Mouse (Mus musculus): ENCODE data around the gene Gfer. TPM values are rescaled to one million over a fixed set of nuclear protein-coding genes. Genes with fewer than 3 reads are reported as not detected.

Gfer gene
- polyA plus RNA-seq, 1 experiment from 2014 or later, result 55.4 TPM

DNA sequence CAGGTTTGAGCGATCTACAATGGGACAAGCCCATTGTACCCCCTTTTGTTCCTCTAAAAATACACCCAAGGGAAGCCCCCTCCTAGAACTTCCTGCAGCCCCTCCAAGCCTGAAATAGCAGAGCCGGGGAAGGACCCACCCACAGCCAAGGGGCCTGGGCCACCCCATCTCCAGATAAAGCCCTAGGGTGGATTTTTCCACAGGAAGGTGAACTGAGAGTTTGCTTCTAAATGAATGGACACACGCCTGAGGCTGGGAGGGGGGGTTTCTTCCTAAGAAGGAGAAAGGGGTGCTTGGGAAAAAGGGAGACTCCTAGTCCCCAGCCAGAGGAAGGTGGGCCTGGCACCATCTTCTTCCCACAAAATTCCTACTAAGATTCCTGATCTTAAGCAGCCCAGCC, 50.0 kb downstream of the Gfer start:
- Histone ChIP-seq H3K36me3 (ENCODE audit: control insufficient read depth, insufficient read depth, low read length) (no peaks in the 10 kb centered on the region), H3K4me3 (ENCODE audit: low read depth, low read length) (no peak overlapping the region), H3K4me1 (replicated peaks; ENCODE audit: control insufficient read depth, insufficient read depth, low read length) (peaks cover 8% of the 10 kb centered on the region)

DNA sequence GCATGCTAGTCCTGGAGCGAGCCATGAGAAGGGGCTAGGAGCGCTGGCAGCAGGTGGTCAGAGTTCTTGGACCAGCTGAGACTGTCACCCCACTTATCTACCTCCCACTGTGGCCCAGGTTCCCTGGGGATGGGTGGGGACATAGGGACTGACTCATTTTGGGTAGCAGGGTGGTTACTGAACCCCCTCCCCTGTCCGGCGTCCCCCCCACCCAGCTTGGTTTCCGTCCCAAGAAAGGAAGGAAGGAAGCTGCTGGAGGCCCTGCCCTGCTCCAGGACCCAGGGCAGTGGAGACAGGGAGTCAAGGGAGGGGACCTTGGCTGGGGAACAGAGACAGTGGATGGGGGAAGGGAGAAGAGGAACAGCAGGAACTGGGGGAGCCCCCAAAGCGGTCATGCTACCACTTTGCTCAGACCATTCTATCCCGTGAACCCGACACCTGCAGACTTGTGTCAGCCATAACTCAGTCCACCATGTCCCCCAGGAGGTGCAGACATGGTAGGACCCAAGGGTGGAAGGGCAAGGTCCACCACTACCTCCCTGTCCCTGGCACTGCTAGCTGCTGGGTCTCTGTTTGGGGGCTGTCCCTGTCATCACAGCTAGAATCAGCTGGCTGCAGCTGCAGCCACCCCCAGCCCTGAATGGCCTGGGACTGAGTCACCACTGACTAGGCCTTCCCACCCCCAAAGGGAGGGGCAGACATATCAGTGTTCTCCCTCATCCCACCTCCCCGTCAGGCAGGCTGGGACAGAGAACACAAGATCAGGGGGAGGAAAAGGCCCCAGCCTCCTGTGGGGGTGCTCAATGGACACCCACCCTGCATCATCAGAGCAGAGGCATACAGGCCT, 50.9 kb downstream of the Gfer start:
- ATAC-seq (replicated peaks; ENCODE audit: low FRiP score) (no peak), DNase-seq (ENCODE audit: low spot score) (no peak)
- H3K27me3 ChIP-seq (ENCODE audit: control insufficient read depth, insufficient read depth, low read length), result no peaks in the 10 kb centered on the region; the same call in 1 of the 2 replicates
- H3K9ac ChIP-seq (ENCODE audit: low read length), result no peak overlapping the region; the same call in 1 of the 2 replicates
- H3K4me1 ChIP-seq (replicated peaks; ENCODE audit: control insufficient read depth, insufficient read depth, low read length), result peaks cover 8% of the 10 kb centered on the region
- H3K4me3 ChIP-seq (ENCODE audit: low read depth, low read length), result no peak overlapping the region
- H3K4me2 ChIP-seq (ENCODE audit: low read depth, low read length, severe bottlenecking), result no peak overlapping the region
- no peaks in the 10 kb centered on the region for H3K36me3 ChIP-seq (ENCODE audit: control insufficient read depth, insufficient read depth, low read length)
- no peak overlapping the region for H3K27ac ChIP-seq (ENCODE audit: low read depth, low read length)
- 82% methylated on average over 9 of the region's 9 CpGs for WGBS
- no peaks in the 10 kb centered on the region for H3K9me3 ChIP-seq (ENCODE audit: control insufficient read depth, low read length)

More for the DNA sequence above, 50.0 kb downstream of the Gfer start:
- H3K9ac ChIP-seq (ENCODE audit: low read length), result no peak overlapping the region
- H3K27ac ChIP-seq (ENCODE audit: low read depth, low read length), result no peak overlapping the region
- H3K9me3 ChIP-seq (ENCODE audit: control insufficient read depth, low read length), result no peaks in the 10 kb centered on the region
- H3K27me3 ChIP-seq (ENCODE audit: control insufficient read depth, insufficient read depth, low read length), result peaks cover 5% of the 10 kb centered on the region
- no peak overlapping the region for H3K4me2 ChIP-seq (ENCODE audit: low read depth, low read length, severe bottlenecking)
- DNase-seq (ENCODE audit: low spot score) (no peak), ATAC-seq (replicated peaks; ENCODE audit: low FRiP score) (no peak)
- WGBS, result 86% methylated on average over 3 of the region's 3 CpGs

DNA sequence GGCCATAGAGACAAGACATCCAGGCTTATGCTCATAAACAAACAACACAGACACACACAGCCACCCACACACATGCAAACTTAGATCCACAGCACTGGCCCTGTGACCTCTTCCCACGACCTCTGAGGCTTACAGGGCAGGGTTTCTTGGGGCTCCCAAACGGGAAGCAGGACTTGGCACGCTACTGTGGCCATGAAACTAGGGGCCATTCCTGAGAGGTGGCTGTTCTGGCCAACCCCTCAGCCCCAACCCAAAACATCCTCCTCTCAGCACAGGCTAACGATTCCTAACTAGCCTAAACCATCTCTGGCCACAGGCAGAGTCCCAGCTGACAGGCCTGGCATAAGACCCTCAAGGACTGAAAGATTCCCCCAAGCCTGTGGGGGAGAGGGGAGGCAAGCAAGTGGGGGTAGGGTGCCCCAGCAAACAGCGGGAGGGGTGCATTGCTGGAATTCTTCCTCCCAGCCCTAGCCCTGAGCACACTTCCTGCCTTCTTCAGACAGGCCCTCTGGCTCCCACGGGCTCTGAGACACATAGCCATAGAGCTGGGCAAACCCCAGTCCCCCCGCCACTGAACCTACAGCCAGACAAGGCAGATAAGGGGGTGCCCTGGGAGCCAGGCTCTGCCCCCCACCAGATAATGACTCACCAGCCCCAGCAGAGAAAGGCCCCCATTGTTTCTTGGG, 51.8 kb downstream of the Gfer start:
- no peak overlapping the region; the same call in 1 of the 2 replicates for H3K9ac ChIP-seq (ENCODE audit: low read length)
- H3K4me2 ChIP-seq (ENCODE audit: low read depth, low read length, severe bottlenecking), result no peak overlapping the region
- H3K27ac ChIP-seq (ENCODE audit: low read depth, low read length), result no peak overlapping the region
- DNase-seq (ENCODE audit: low spot score) (no peak), ATAC-seq (replicated peaks; ENCODE audit: low FRiP score) (no peak)
- no peaks in the 10 kb centered on the region for H3K4me1 ChIP-seq (replicated peaks; ENCODE audit: control insufficient read depth, insufficient read depth, low read length)
- no peak overlapping the region for H3K4me3 ChIP-seq (ENCODE audit: low read depth, low read length)
- no peaks in the 10 kb centered on the region for H3K36me3 ChIP-seq (ENCODE audit: control insufficient read depth, insufficient read depth, low read length)
- H3K9me3 ChIP-seq (ENCODE audit: control insufficient read depth, low read length), result no peaks in the 10 kb centered on the region
- 58% methylated on average over 7 of the region's 7 CpGs for WGBS
- no peaks in the 10 kb centered on the region for H3K27me3 ChIP-seq (ENCODE audit: control insufficient read depth, insufficient read depth, low read length)

Other genes starting within 250 kb of the Gfer start
- gene E4f1, start 225.8 kb downstream of the Gfer start, polyA plus RNA-seq (2014; fragmentation: Nextera tagmentation; extraction: Ambion mirVana), result 28.8 and 31.4 TPM in 2 replicates
- gene Pgp, start 225.8 kb downstream of the Gfer start, polyA plus RNA-seq (2014; fragmentation: Nextera tagmentation; extraction: Ambion mirVana), result 72.1 and 73.4 TPM in 2 replicates
- 0.41 and 0.44 TPM in 2 replicates for gene Bricd5, start 222.3 kb downstream of the Gfer start, polyA plus RNA-seq (2014; fragmentation: Nextera tagmentation; extraction: Ambion mirVana)
- gene Mlst8, start 217.1 kb downstream of the Gfer start, polyA plus RNA-seq (2014; fragmentation: Nextera tagmentation; extraction: Ambion mirVana), result 33.8 and 34.0 TPM in 2 replicates
- 8.0 and 9.3 TPM in 2 replicates for gene Caskin1, start 207.6 kb downstream of the Gfer start, polyA plus RNA-seq (2014; fragmentation: Nextera tagmentation; extraction: Ambion mirVana)
- gene Traf7, start 168.2 kb downstream of the Gfer start, polyA plus RNA-seq (2014; fragmentation: Nextera tagmentation; extraction: Ambion mirVana), result 113 and 123 TPM in 2 replicates
- gene Rab26, start 161.9 kb downstream of the Gfer start, polyA plus RNA-seq (2014; fragmentation: Nextera tagmentation; extraction: Ambion mirVana), result 1.8 and 2.7 TPM in 2 replicates
- 19.0 and 23.9 TPM in 2 replicates for gene Pkd1, start 146.3 kb downstream of the Gfer start, polyA plus RNA-seq (2014; fragmentation: Nextera tagmentation; extraction: Ambion mirVana)
- 77.6 and 87.4 TPM in 2 replicates for gene Tsc2, start 63.5 kb downstream of the Gfer start, polyA plus RNA-seq (2014; fragmentation: Nextera tagmentation; extraction: Ambion mirVana)
- 20.0 TPM in 2 replicates for gene Nthl1, start 63.5 kb downstream of the Gfer start, polyA plus RNA-seq (2014; fragmentation: Nextera tagmentation; extraction: Ambion mirVana)
- gene Slc9a3r2, start 45.8 kb downstream of the Gfer start, polyA plus RNA-seq (2014; fragmentation: Nextera tagmentation; extraction: Ambion mirVana), result 26.8 and 32.3 TPM in 2 replicates
- 0.32 TPM in 1 of 2 replicates, not detected in the other for gene Npw, start 37.7 kb downstream of the Gfer start, polyA plus RNA-seq (2014; fragmentation: Nextera tagmentation; extraction: Ambion mirVana)
- gene Zfp598, start 26.5 kb downstream of the Gfer start, polyA plus RNA-seq (2014; fragmentation: Nextera tagmentation; extraction: Ambion mirVana), result 37.6 and 38.4 TPM in 2 replicates
- gene Syngr3, start 6.2 kb downstream of the Gfer start, polyA plus RNA-seq (2014; fragmentation: Nextera tagmentation; extraction: Ambion mirVana), result 14.0 and 17.0 TPM in 2 replicates
- 1.7 and 1.9 TPM in 2 replicates for gene Noxo1, start 78 bp upstream of the Gfer start, polyA plus RNA-seq (2014; fragmentation: Nextera tagmentation; extraction: Ambion mirVana)
- gene Tbl3, start 11.5 kb upstream of the Gfer start, polyA plus RNA-seq (2014; fragmentation: Nextera tagmentation; extraction: Ambion mirVana), result 111 and 127 TPM in 2 replicates
- 0.36 and 0.81 TPM in 2 replicates for gene Rnf151, start 21.9 kb upstream of the Gfer start, polyA plus RNA-seq (2014; fragmentation: Nextera tagmentation; extraction: Ambion mirVana)
- gene Rps2, start 22.0 kb upstream of the Gfer start, polyA plus RNA-seq (2014; fragmentation: Nextera tagmentation; extraction: Ambion mirVana), result 1,407 and 1,469 TPM in 2 replicates
- 189 and 195 TPM in 2 replicates for gene Ndufb10, start 28.3 kb upstream of the Gfer start, polyA plus RNA-seq (2014; fragmentation: Nextera tagmentation; extraction: Ambion mirVana)
- gene Rpl3l, start 31.7 kb upstream of the Gfer start, polyA plus RNA-seq (2014; fragmentation: Nextera tagmentation; extraction: Ambion mirVana), result not detected in 2 replicates
- 21.3 and 21.6 TPM in 2 replicates for gene Msrb1, start 40.5 kb upstream of the Gfer start, polyA plus RNA-seq (2014; fragmentation: Nextera tagmentation; extraction: Ambion mirVana)
- 0.21 and 0.51 TPM in 2 replicates for gene Hs3st6, start 56.8 kb upstream of the Gfer start, polyA plus RNA-seq (2014; fragmentation: Nextera tagmentation; extraction: Ambion mirVana)
- not detected in 2 replicates for gene Meiob, start 108.1 kb upstream of the Gfer start, polyA plus RNA-seq (2014; fragmentation: Nextera tagmentation; extraction: Ambion mirVana)
- gene Hagh, start 144.0 kb upstream of the Gfer start, polyA plus RNA-seq (2014; fragmentation: Nextera tagmentation; extraction: Ambion mirVana), result 25.4 and 26.7 TPM in 2 replicates
- 18.2 and 19.3 TPM in 2 replicates for gene Fahd1, start 154.2 kb upstream of the Gfer start, polyA plus RNA-seq (2014; fragmentation: Nextera tagmentation; extraction: Ambion mirVana)
- not detected in 2 replicates for gene Igfals, start 169.8 kb upstream of the Gfer start, polyA plus RNA-seq (2014; fragmentation: Nextera tagmentation; extraction: Ambion mirVana)
- gene Nubp2, start 190.2 kb upstream of the Gfer start, polyA plus RNA-seq (2014; fragmentation: Nextera tagmentation; extraction: Ambion mirVana), result 71.9 and 82.0 TPM in 2 replicates
- 44.7 and 47.3 TPM in 2 replicates for gene Spsb3, start 190.5 kb upstream of the Gfer start, polyA plus RNA-seq (2014; fragmentation: Nextera tagmentation; extraction: Ambion mirVana)
- gene Eme2, start 198.9 kb upstream of the Gfer start, polyA plus RNA-seq (2014; fragmentation: Nextera tagmentation; extraction: Ambion mirVana), result 29.1 and 31.2 TPM in 2 replicates
- 76.9 and 81.8 TPM in 2 replicates for gene Mrps34, start 199.0 kb upstream of the Gfer start, polyA plus RNA-seq (2014; fragmentation: Nextera tagmentation; extraction: Ambion mirVana)
- 47.8 and 60.8 TPM in 2 replicates for gene Nme3, start 200.3 kb upstream of the Gfer start, polyA plus RNA-seq (2014; fragmentation: Nextera tagmentation; extraction: Ambion mirVana)
- 51.3 and 56.8 TPM in 2 replicates for gene Mapk8ip3, start 240.8 kb upstream of the Gfer start, polyA plus RNA-seq (2014; fragmentation: Nextera tagmentation; extraction: Ambion mirVana)

All from forebrain, embryonic 11.5 days (tissue).